Mouse (Mus musculus): ENCODE data around the gene Tbc1d10a. TPM values are rescaled to one million over a fixed set of nuclear protein-coding genes. Genes with fewer than 3 reads are reported as not detected.

The Tbc1d10a gene
- polyA plus RNA-seq, 1 experiment from 2014 or later = 26.4 TPM

GRCm38 (mm10) chr11:4207655-4208054 lies 21.1 kb downstream of the Tbc1d10a start:
- Histone ChIP-seq H3K27me3 (ENCODE audit: low read depth, poor library complexity, severe bottlenecking) (no peaks in the 10 kb centered on the region), H3K4me3 (no peak overlapping the region), H3K4me1 (peaks cover 7% of the 10 kb centered on the region; the same call in 1 of the 2 replicates), H3K36me3 (peaks cover 68% of the 10 kb centered on the region), H3K9me3 (replicated peaks) (no peaks in the 10 kb centered on the region), H3K27ac (replicated peaks) (no peak overlapping the region)
- DNase-seq (ENCODE audit: low spot score) = no peak
- WGBS = 91% methylated on average over 9 of the region's 9 CpGs

DNA sequence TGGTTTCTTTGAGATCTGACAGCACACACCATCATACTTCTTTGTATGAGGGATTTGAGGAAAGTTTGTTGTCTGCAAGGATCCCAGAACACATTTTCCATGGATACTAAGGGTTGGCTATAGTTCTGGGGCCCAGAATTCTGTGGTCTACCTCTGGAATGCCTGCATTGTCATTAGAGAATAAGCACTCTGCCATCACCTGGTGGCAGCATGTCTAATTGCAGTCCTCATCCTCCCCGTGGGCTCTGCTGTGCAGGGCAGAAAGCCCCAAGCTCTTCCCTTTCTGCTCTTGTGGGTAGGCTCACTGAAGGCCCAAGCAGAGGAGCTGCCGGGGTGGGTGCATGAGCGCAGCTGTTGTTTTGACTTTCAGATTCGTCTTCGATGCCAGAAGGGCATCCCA lies 23.0 kb downstream of the Tbc1d10a start:
- Histone ChIP-seq H3K4me3 (no peak overlapping the region), H3K36me3 (peaks cover 87% of the 10 kb centered on the region), H3K27ac (replicated peaks) (no peak overlapping the region), H3K9me3 (replicated peaks) (no peaks in the 10 kb centered on the region), H3K4me1 (no peaks in the 10 kb centered on the region), H3K27me3 (ENCODE audit: low read depth, poor library complexity, severe bottlenecking) (no peaks in the 10 kb centered on the region)
- 78% methylated on average over 5 of the region's 5 CpGs for WGBS
- no peak for DNase-seq (ENCODE audit: low spot score)

- WGBS = 83% methylated on average over 1 of the region's 1 CpGs
- Histone ChIP-seq H3K4me1 (no peaks in the 10 kb centered on the region), H3K9me3 (replicated peaks) (no peaks in the 10 kb centered on the region), H3K36me3 (peaks cover 95% of the 10 kb centered on the region), H3K27me3 (ENCODE audit: low read depth, poor library complexity, severe bottlenecking) (no peaks in the 10 kb centered on the region), H3K27ac (replicated peaks) (no peak overlapping the region), H3K4me3 (no peak overlapping the region)
- no peak for DNase-seq (ENCODE audit: low spot score)
Observed at GRCm38 (mm10) chr11:4210786-4211185, 24.2 kb downstream of the Tbc1d10a start.

- peaks cover 77% of the 10 kb centered on the region for H3K36me3 ChIP-seq
- peaks cover 8% of the 10 kb centered on the region for H3K27me3 ChIP-seq (ENCODE audit: low read depth, poor library complexity, severe bottlenecking)
- peaks cover 4% of the 10 kb centered on the region; the same call in 1 of the 2 replicates for H3K9me3 ChIP-seq (replicated peaks)
- H3K4me3 ChIP-seq = no peak overlapping the region
- WGBS = 95% methylated on average over 10 of the region's 10 CpGs
- H3K4me1 ChIP-seq = peaks cover 5% of the 10 kb centered on the region
- H3K27ac ChIP-seq (replicated peaks) = no peak overlapping the region
- no peak for DNase-seq (ENCODE audit: low spot score)
Observed at GRCm38 (mm10) chr11:4213107-4213506, 26.5 kb downstream of the Tbc1d10a start.

- Histone ChIP-seq H3K36me3 (peaks cover 63% of the 10 kb centered on the region), H3K4me3 (no peak overlapping the region), H3K4me1 (peaks cover 20% of the 10 kb centered on the region), H3K9me3 (replicated peaks) (peaks cover 4% of the 10 kb centered on the region; the same call in 1 of the 2 replicates), H3K27me3 (ENCODE audit: low read depth, poor library complexity, severe bottlenecking) (peaks cover 23% of the 10 kb centered on the region), H3K27ac (replicated peaks) (no peak overlapping the region)
- DNase-seq (ENCODE audit: low spot score) = no peak
- WGBS = 95% methylated on average over 14 of the region's 14 CpGs
Observed at GRCm38 (mm10) chr11:4214572-4214971, 28.0 kb downstream of the Tbc1d10a start.

GRCm38 (mm10) chr11:4215061-4215460 lies 28.5 kb downstream of the Tbc1d10a start:
- Histone ChIP-seq H3K27me3 (ENCODE audit: low read depth, poor library complexity, severe bottlenecking) (peaks cover 28% of the 10 kb centered on the region), H3K36me3 (peaks cover 58% of the 10 kb centered on the region), H3K4me3 (no peak overlapping the region), H3K27ac (replicated peaks) (no peak overlapping the region), H3K4me1 (peaks cover 20% of the 10 kb centered on the region), H3K9me3 (replicated peaks) (peaks cover 4% of the 10 kb centered on the region; the same call in 1 of the 2 replicates)
- DNase-seq (ENCODE audit: low spot score) = no peak
- 84% methylated on average over 10 of the region's 10 CpGs for WGBS

- Histone ChIP-seq H3K4me1 (peaks cover 30% of the 10 kb centered on the region), H3K36me3 (peaks cover 47% of the 10 kb centered on the region), H3K9me3 (replicated peaks) (peaks cover 4% of the 10 kb centered on the region; the same call in 1 of the 2 replicates), H3K27me3 (ENCODE audit: low read depth, poor library complexity, severe bottlenecking) (peaks cover 30% of the 10 kb centered on the region), H3K4me3 (no peak overlapping the region), H3K27ac (replicated peaks) (no peak overlapping the region)
- 86% methylated on average over 9 of the region's 9 CpGs for WGBS
- no peak for DNase-seq (ENCODE audit: low spot score)
Observed at GRCm38 (mm10) chr11:4216248-4217000, 29.8 kb downstream of the Tbc1d10a start.

- Histone ChIP-seq H3K27ac (replicated peaks) (peak within 1 kb of the TSS; percentile 55), H3K4me1 (peaks cover 33% of the 10 kb centered on the region), H3K27me3 (ENCODE audit: low read depth, poor library complexity, severe bottlenecking) (peaks cover 30% of the 10 kb centered on the region), H3K36me3 (peaks cover 30% of the 10 kb centered on the region), H3K4me3 (peak within 1 kb of the TSS; percentile 64), H3K9me3 (replicated peaks) (peaks cover 4% of the 10 kb centered on the region; the same call in 1 of the 2 replicates)
- WGBS = 2% methylated on average over 56 of the region's 56 CpGs
- peak; percentile 80 for DNase-seq (ENCODE audit: low spot score)
Observed at GRCm38 (mm10) chr11:4217914-4218629, 31.5 kb downstream of the Tbc1d10a start, which contains the start of gene Castor1. Gene Castor1 (plus strand): TSS chr11:4218225.

DNA sequence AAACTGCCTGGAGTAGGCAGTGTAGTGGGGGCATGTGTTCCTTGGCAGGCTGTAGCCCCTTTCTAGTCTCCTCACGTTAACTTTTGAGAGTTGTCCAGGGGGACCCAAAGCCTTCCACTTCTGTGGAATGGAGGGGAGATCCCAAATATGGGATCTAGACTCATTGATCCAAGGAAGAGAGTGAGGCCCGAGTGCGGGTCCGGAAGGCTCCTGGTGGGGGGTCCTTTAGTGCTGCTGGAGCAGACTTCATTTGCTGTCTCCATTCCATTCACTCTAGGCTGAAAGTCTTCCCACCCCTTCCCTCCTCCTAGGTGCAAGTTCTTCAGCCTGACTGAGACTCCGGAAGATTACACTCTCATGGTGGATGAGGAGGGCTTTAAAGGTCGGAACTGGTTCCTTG lies 32.0 kb downstream of the Tbc1d10a start:
- no peak for DNase-seq (ENCODE audit: low spot score)
- Histone ChIP-seq H3K4me3 (peak overlapping the region; percentile 64), H3K27ac (replicated peaks) (peak overlapping the region; percentile 55), H3K9me3 (replicated peaks) (peaks cover 4% of the 10 kb centered on the region; the same call in 1 of the 2 replicates), H3K27me3 (ENCODE audit: low read depth, poor library complexity, severe bottlenecking) (peaks cover 30% of the 10 kb centered on the region), H3K4me1 (peaks cover 33% of the 10 kb centered on the region), H3K36me3 (peaks cover 24% of the 10 kb centered on the region)
- WGBS = 2% methylated on average over 6 of the region's 6 CpGs

DNA sequence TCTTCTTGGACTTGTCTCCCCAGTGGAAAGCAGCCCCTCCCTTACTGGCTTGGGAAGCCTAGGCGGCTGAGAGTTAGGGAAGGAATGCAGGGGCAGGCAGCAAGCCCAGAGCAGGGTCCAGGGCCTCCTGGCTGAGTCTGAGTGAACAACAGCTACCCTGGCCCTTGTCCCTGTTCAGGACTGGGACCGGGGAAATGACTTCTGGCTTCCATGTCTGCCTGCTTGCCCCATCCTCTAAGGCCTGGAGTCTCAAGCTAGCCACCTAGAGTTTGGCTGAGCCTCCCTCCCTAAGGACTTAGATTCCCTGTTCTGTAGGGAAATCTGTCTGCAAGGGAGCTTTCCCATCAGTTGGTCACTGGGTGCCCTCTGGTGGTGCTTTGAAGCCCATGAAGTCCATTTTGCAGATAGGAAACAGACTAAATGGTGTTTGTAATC lies 32.7 kb downstream of the Tbc1d10a start:
- Histone ChIP-seq H3K4me3 (no peak overlapping the region), H3K27me3 (ENCODE audit: low read depth, poor library complexity, severe bottlenecking) (peaks cover 30% of the 10 kb centered on the region)
- WGBS = 10% methylated on average over 2 of the region's 2 CpGs

GRCm38 (mm10) chr11:4219908-4220307 lies 33.3 kb downstream of the Tbc1d10a start:
- DNase-seq (ENCODE audit: low spot score) = no peak
- WGBS = 61% methylated on average over 9 of the region's 9 CpGs
- peaks cover 12% of the 10 kb centered on the region for H3K36me3 ChIP-seq
- no peak overlapping the region for H3K4me3 ChIP-seq
- no peak overlapping the region for H3K27ac ChIP-seq (replicated peaks)
- peaks cover 30% of the 10 kb centered on the region for H3K27me3 ChIP-seq (ENCODE audit: low read depth, poor library complexity, severe bottlenecking)
- H3K4me1 ChIP-seq = peaks cover 33% of the 10 kb centered on the region
- H3K9me3 ChIP-seq (replicated peaks) = peaks cover 4% of the 10 kb centered on the region; the same call in 1 of the 2 replicates

More for the DNA sequence above, 32.7 kb downstream of the Tbc1d10a start:
- Histone ChIP-seq H3K4me1 (peaks cover 33% of the 10 kb centered on the region), H3K27ac (replicated peaks) (no peak overlapping the region), H3K36me3 (peaks cover 18% of the 10 kb centered on the region), H3K9me3 (replicated peaks) (peaks cover 4% of the 10 kb centered on the region; the same call in 1 of the 2 replicates)
- DNase-seq (ENCODE audit: low spot score) = peak; percentile 52

DNA sequence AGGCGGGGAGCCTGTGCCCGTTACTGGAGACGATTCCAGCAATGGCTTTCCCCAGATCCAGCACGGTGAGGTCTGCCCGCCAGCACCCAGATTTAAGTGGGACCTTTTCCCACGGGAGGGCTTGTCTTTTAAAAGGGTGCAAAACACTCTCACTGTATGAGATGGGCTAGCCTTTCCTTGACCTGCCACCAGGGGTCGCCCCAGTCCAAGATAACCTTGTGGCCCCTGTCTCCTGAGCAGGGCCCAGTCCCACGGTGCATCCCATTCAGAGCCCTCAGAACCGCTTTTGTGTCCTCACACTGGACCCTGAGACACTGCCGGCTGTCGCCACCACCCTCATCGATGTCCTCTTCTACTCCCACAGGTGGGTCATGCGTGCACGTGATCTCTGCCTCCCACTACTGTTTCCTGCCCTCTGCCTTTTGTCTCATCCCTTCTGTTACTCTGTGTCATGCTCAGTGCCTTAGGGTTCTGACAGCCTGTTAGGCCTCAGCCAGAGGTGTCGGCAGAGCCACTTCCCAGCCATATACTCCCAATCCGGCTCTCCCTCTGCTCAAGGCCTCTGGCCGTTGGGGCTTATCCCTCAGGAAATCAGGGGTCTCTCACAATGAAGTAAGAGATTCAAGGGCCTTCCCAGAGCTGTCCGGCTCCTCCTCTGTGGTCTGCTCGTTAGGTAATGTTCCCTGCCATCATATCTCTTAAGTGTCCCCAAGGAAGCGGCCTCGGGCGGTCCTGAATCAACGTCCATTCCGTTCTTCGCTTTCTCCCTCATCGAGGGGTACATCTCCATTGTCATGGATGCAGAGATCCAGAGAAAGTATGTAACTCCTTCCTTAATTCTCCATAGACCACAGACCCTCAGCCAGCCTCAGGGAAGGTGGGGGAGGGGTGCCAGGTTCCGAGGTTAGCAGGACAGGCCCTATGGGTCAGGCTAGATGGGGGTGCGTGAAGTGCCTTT lies 34.1 kb downstream of the Tbc1d10a start:
- peak; percentile 72 for DNase-seq (ENCODE audit: low spot score)
- 46% methylated on average over 28 of the region's 28 CpGs for WGBS
- no peak overlapping the region for H3K4me3 ChIP-seq

More for the DNA sequence above, 34.1 kb downstream of the Tbc1d10a start:
- Histone ChIP-seq H3K4me1 (peaks cover 33% of the 10 kb centered on the region), H3K27ac (replicated peaks) (0 out of 2 replicates have a peak overlapping the region, but pooled peaks have one; percentile 2), H3K9me3 (replicated peaks) (peaks cover 4% of the 10 kb centered on the region; the same call in 1 of the 2 replicates), H3K27me3 (ENCODE audit: low read depth, poor library complexity, severe bottlenecking) (peaks cover 30% of the 10 kb centered on the region), H3K36me3 (peaks cover 4% of the 10 kb centered on the region)
